Mouse (Mus musculus) limb, embryonic 11.5 days (tissue): ENCODE results near the gene Trim50. TPM values are rescaled to one million over a fixed set of nuclear protein-coding genes. Genes with fewer than 3 reads are reported as not detected.
"Not testable (repeated sequence)": the region's sequence is repeated elsewhere in the genome, so short reads cannot be mapped to it uniquely, and the experiment has no call there.

Source experiments
- ATAC-seq: fragments of 200-750 bp; cut with Nextera tagmentation; 2 replicates; pipeline ENCODE4 v1.8.0; 2017; ENCODE audit warnings: low read depth; ENCODE audit not compliant: insufficient number of reproducible peaks, low FRiP score, low TSS enrichment
- DNase-seq: peaks from one replicate; pipeline ENCODE4 v3.0.0-alpha.2; 2015; ENCODE audit warnings: low spot score
- H3K27ac ChIP-seq: fragments of 300-500 bp; sonication (generic); replicated peaks from 2 replicates; pipeline ENCODE4 v1.5.1; 2014; ENCODE audit warnings: low read depth, mild to moderate bottlenecking, low read length
- H3K27me3 ChIP-seq: fragments of 300-500 bp; sonication (generic); 2 replicates; pipeline ENCODE4 v1.6.1; 2014; ENCODE audit warnings: mild to moderate bottlenecking, low read length, mixed read lengths; ENCODE audit not compliant: control insufficient read depth, insufficient read depth
- H3K36me3 ChIP-seq: fragments of 300-500 bp; sonication (generic); 2 replicates; pipeline ENCODE4 v1.6.1; 2014; ENCODE audit warnings: mild to moderate bottlenecking, low read length, moderate library complexity, mixed read lengths; ENCODE audit not compliant: control insufficient read depth, insufficient read depth
- H3K4me1 ChIP-seq: fragments of 300-500 bp; sonication (generic); 2 replicates; pipeline ENCODE4 v1.6.1; 2014; ENCODE audit warnings: low read length, mixed read lengths; ENCODE audit not compliant: control insufficient read depth, insufficient read depth
- H3K4me2 ChIP-seq: fragments of 300-500 bp; sonication (generic); 2 replicates; pipeline ENCODE4 v1.6.1; 2014; ENCODE audit warnings: low read depth, mild to moderate bottlenecking, moderate library complexity; ENCODE audit not compliant: severe bottlenecking
- H3K4me3 ChIP-seq: fragments of 300-500 bp; sonication (generic); 2 replicates; pipeline ENCODE4 v1.5.1; 2014; ENCODE audit warnings: low read depth, low read length
- H3K9ac ChIP-seq: fragments of 300-500 bp; sonication (generic); 2 replicates; pipeline ENCODE4 v1.6.1; 2014; ENCODE audit warnings: mild to moderate bottlenecking, low read length
- H3K9me3 ChIP-seq: fragments of 300-500 bp; sonication (generic); 2 replicates; pipeline ENCODE4 v1.6.1; 2016; ENCODE audit warnings: low read length; ENCODE audit not compliant: control insufficient read depth
- WGBS: fragments of 180-500 bp; shearing (Covaris S2); extraction: QIAGEN DNeasy Blood & Tissue Kit; methylation state at CpG from one replicate; pipeline ENCODE4 v1.1.7; 2014; 5-methylcytosine and 5-hydroxymethylcytosine counted together
- polyA plus RNA-seq: library from polyadenylated mRNA; unstranded; fragments of >200 nt; fragmentation: Nextera tagmentation; extraction: Ambion mirVana; gene quantifications from 2 replicates; pipeline ENCODE4 v1.2.1, GENCODE M21; 2014

Gene Trim50
- polyA plus RNA-seq, 1 experiment from 2014 or later = not detected

DNA sequence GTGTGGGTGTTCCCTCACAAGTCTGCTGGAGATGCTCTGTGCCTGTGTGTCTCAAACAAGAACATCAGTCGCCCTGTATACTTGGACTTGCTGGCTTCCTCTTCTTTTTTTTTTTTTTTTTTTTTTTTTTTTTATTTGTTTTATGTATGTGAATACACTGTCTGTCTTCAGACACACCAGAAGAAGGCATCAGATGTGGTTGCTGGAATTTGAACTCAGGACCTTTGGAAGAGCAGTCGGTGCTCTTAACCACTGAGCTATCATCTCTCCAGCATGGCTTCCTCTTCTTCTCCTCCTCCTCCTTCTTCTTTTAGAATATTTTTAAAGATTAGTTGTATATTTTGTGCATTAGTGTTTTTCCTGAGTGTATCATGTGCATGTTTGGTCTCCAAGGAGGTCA lies 4.5 kb downstream of the Trim50 start:
- DNase-seq (no peak), ATAC-seq (no peak)
- H3K27me3 ChIP-seq = no peaks in the 10 kb centered on the region
- H3K36me3 ChIP-seq = no peaks in the 10 kb centered on the region
- WGBS = 84% methylated on average over 2 of the region's 2 CpGs
- H3K27ac ChIP-seq = no peak overlapping the region
- no peaks in the 10 kb centered on the region for H3K4me1 ChIP-seq
- no peak overlapping the region for H3K9ac ChIP-seq
- no peak overlapping the region for H3K4me2 ChIP-seq
- no peak overlapping the region for H3K4me3 ChIP-seq
- peaks cover 4% of the 10 kb centered on the region for H3K9me3 ChIP-seq

- 92% methylated on average over 2 of the region's 2 CpGs for WGBS
- Histone ChIP-seq H3K27ac (no peak overlapping the region), H3K36me3 (no peaks in the 10 kb centered on the region), H3K4me3 (no peak overlapping the region), H3K9ac (no peak overlapping the region), H3K9me3 (peaks cover 4% of the 10 kb centered on the region), H3K4me1 (no peaks in the 10 kb centered on the region), H3K27me3 (no peaks in the 10 kb centered on the region), H3K4me2 (no peak overlapping the region)
- DNase-seq = no peak
- ATAC-seq = no peak
Observed at GRCm38 (mm10) chr5:135359772-135360171, 6.7 kb downstream of the Trim50 start.

DNA sequence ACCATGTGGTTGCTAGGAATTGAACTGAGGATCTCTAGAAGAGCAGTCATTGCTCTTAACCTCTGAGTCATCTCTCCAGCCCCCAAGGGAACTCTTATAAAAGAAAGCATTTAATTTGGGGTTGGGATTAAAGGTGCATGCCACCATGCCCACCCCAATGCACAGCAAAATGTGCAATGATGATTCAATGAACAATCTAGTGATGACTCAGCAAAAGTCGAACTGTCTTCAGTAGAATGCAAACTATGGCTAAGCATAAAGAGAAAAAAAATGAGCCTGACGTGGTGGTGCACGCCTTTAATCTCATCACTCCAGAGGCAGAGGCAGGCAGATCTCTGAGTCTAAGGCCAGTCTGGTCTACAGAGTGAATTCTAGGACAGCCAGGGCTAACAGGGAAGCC lies 9.5 kb downstream of the Trim50 start:
- Histone ChIP-seq H3K4me2 (no peak overlapping the region), H3K9ac (no peak overlapping the region), H3K27me3 (no peaks in the 10 kb centered on the region), H3K4me1 (no peaks in the 10 kb centered on the region), H3K4me3 (no peak overlapping the region), H3K27ac (no peak overlapping the region), H3K9me3 (peaks cover 2% of the 10 kb centered on the region), H3K36me3 (no peaks in the 10 kb centered on the region)
- ATAC-seq (no peak), DNase-seq (no peak)
- WGBS = 89% methylated on average over 3 of the region's 3 CpGs

DNA sequence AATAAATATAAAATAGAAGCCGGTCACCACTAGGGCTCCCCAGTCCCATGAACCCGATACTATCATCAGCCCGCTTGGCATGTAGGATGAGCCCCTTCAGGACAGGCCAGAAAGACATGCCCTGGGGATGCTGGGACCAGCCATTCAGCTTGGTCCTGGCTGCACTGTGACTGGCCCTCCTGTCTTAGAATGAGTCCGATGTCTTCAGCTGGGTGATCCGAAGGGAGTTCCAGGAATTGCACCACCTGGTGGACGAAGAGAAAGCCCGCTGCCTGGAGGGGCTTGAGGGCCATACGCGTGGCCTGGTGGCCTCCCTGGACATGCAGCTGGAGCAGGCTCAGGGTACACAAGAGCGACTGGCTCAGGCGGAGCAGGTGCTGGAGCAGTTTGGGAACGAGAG lies 10.4 kb downstream of the Trim50 start:
- H3K36me3 ChIP-seq = no peaks in the 10 kb centered on the region

DNA sequence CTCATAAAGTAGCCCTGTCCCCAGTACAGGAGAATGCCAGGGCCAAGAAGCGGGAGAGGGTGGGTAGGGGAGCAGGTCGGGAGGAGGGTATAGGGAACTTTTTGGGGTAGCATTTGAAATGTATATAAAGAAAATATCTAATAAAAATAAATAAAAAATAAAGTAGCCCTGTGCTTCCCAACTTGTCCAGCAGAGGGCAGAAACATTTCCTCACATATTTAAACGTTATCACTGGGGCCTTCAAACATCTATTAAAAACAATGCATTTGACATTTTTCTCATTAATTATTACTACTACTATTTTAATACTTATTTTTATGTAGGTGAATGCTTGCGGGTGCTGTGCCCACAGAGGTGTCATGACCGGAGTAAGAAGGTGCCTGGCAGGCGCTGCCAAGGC lies 14.7 kb downstream of the Trim50 start:
- no peak overlapping the region for H3K27ac ChIP-seq
- H3K4me1 ChIP-seq = peaks cover 5% of the 10 kb centered on the region; the same call in 1 of the 2 replicates
- H3K9me3 ChIP-seq = no peaks in the 10 kb centered on the region
- WGBS = 61% methylated on average over 6 of the region's 6 CpGs
- peaks cover 6% of the 10 kb centered on the region; the same call in 1 of the 2 replicates for H3K36me3 ChIP-seq
- no peak overlapping the region for H3K9ac ChIP-seq
- no peak overlapping the region for H3K4me3 ChIP-seq
- ATAC-seq (no peak), DNase-seq (no peak)
- H3K27me3 ChIP-seq = no peaks in the 10 kb centered on the region
- H3K4me2 ChIP-seq = no peak overlapping the region

More for the DNA sequence above, 10.4 kb downstream of the Trim50 start:
- Histone ChIP-seq H3K27ac (no peak overlapping the region), H3K9me3 (no peaks in the 10 kb centered on the region), H3K9ac (no peak overlapping the region), H3K4me2 (no peak overlapping the region), H3K4me1 (no peaks in the 10 kb centered on the region), H3K4me3 (no peak overlapping the region), H3K27me3 (no peaks in the 10 kb centered on the region)
- WGBS = 26% methylated on average over 12 of the region's 12 CpGs
- no peak for ATAC-seq
- peak; percentile 66 for DNase-seq

GRCm38 (mm10) chr5:135368312-135368711 lies 15.2 kb downstream of the Trim50 start:
- Histone ChIP-seq H3K4me2 (no peak overlapping the region), H3K4me1 (peaks cover 5% of the 10 kb centered on the region; the same call in 1 of the 2 replicates), H3K36me3 (peaks cover 8% of the 10 kb centered on the region; the same call in 1 of the 2 replicates), H3K9ac (no peak overlapping the region), H3K9me3 (no peaks in the 10 kb centered on the region), H3K27ac (no peak overlapping the region), H3K4me3 (no peak overlapping the region), H3K27me3 (no peaks in the 10 kb centered on the region)
- DNase-seq (no peak), ATAC-seq (no peak)
- WGBS = 86% methylated on average over 6 of the region's 6 CpGs

DNA sequence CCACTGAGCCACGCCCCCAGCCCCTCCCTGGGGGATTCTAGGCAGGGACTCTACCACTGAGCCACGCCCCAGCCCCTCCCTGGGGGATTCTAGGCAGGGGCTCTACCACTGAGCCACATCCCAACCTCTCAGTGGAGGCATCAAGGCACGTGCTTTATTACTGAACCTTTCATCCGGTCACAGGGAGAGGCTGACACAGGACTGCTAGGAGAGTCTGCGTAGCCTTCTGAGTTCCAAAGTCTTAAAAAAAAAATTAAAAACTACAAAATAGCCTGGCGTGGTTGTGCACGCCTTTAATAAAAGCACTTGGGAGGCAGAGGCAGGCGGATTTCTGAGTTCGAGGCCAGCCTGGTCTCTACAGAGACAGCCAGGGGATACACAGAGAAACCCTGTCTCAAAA lies 16.1 kb downstream of the Trim50 start:
- peak overlapping the region; percentile 63 for H3K9ac ChIP-seq
- DNase-seq, ATAC-seq, H3K9me3 ChIP-seq, H3K27ac ChIP-seq, H3K4me1 ChIP-seq, H3K27me3 ChIP-seq: not testable (repeated sequence)
- H3K4me2 ChIP-seq = peak overlapping the region; percentile 82
- WGBS = 54% methylated on average over 9 of the region's 9 CpGs
- peak overlapping the region; percentile 64 for H3K4me3 ChIP-seq
- peaks cover 11% of the 10 kb centered on the region; the same call in 1 of the 2 replicates for H3K36me3 ChIP-seq

GRCm38 (mm10) chr5:135369787-135370654 lies 16.9 kb downstream of the Trim50 start, which contains the start of gene Nsun5:
Gene Nsun5 (plus strand): TSS chr5:135369953.
- H3K9ac ChIP-seq = peak within 1 kb of the TSS; percentile 63
- DNase-seq (peak; percentile 98), ATAC-seq (peak; percentile 67; the same call in 1 of the 2 replicates)
- peaks cover 5% of the 10 kb centered on the region; the same call in 1 of the 2 replicates for H3K4me1 ChIP-seq
- no peaks in the 10 kb centered on the region for H3K27me3 ChIP-seq
- no peak within 1 kb of the TSS for H3K27ac ChIP-seq
- H3K9me3 ChIP-seq = no peaks in the 10 kb centered on the region
- peak within 1 kb of the TSS; percentile 82 for H3K4me2 ChIP-seq
- under 1% methylated on average over 64 of the region's 64 CpGs for WGBS
- peak within 1 kb of the TSS; percentile 64 for H3K4me3 ChIP-seq
- H3K36me3 ChIP-seq = peaks cover 14% of the 10 kb centered on the region; the same call in 1 of the 2 replicates
